Mouse (Mus musculus): ENCODE measurements around the gene Olfr523.

GRCm38 (mm10) chr7:140160363-140160762 lies 12.7 kb upstream of the Olfr523 start:
- TF ChIP-seq CTCF (IDR thresholded peaks at IDR 0.05; ENCODE audit: borderline replicate concordance, control insufficient read depth, extremely low read depth, insufficient read depth, low read length, poor library complexity) (no peak), POLR2A (IDR thresholded peaks at IDR 0.05; ENCODE audit: control insufficient read depth, extremely low read depth, insufficient read depth, low read length, poor library complexity) (no peak)
